Mouse (Mus musculus) monocyte, adult 2 months (primary cell): Measurements from ENCODE around the gene Rpl32.

ENCODE experiments used
- DNase-seq, 2 experiments: peaks; one replicate each; pipeline ENCODE4 v3.0.0; 2022; ENCODE audit warnings: low spot score in 2 of 2, low read depth in 1 of 2

Gene Rpl32

GRCm38 (mm10) chr6:115808488-115809231 lies at the start of gene Rpl32:
Rpl32 (minus strand) TSS chr6:115808747.
- DNase-seq = peak; percentile 62 to 80

DNA sequence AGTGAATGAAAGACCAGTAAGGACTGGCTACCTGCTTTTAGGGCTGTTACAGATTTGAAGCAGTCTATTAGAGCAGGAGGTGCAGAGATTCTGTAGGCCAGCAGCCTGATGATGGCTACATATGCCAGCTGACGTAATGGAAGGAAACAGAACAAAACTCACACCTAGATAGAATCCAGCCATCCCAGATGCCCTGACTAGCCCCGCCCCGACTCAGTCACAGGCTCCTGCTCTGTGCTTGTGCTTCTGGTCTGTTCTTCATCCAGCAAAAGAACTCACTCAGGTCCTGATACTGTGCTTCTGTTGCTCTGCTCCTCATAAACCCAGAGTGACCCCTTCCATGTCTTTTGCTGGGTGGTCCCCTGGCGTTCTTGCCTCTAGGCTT lies 47.8 kb upstream of the Rpl32 start:
- no peak for DNase-seq

GRCm38 (mm10) chr6:115855733-115856360 lies 47.3 kb upstream of the Rpl32 start:
- DNase-seq = no peak

GRCm38 (mm10) chr6:115854432-115854831 lies 45.9 kb upstream of the Rpl32 start:
- DNase-seq = no peak

DNA sequence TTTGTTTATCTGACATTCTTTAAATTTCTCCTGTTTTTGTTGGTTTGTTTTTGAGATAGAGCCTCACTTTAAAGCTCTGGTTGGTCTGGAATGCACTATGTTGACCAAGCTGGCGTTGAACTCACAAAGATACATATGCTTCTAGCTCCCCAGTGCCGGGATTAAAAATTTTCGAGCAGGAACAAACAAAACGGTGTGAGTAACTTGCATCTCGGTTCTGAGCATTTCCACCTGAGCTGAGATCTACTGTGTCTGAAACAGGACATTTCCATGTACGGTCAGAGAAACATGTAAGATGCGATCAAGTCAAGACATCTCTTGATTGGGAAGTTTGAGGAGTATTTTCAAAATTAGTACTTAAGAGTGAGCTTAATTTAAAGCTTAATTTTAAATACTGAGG lies 45.4 kb upstream of the Rpl32 start:
- DNase-seq = no peak

DNA sequence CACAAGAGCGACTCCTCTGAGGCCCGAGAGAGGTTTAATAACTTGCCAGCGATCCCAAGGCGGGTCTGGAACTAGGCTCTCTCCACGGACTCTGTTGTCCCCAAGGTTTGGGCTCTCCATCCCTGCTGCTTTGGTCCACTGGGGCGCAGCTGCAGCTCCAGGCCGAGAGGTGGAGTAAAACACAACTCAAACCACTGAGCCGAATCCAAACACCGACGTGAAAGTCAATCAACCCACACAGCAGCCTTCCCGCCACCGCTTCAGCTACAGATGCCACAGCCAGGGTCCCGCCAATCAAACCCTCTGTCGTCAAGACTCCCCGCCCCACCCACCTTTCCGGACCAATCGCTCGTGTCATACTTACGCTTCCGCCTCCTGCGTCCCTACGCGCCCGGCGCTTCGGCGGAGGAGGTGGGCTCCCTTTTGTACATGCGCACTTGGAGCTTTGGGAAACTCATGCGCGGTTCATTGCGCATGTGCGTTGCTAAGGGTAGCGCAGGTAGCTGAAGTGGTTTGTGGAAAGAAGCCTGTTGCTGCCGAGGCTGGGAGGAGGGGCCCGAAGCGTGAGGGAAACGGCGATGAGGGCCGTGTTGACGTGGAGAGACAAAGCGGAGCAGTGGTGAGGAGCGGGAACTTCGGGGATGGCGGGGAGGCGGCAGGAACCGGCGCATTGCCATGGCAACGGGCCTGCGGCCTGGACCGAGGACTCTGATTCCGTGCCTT lies 44.7 kb upstream of the Rpl32 start, which contains the start of the genes Mbd4 and Ift122:
Gene Mbd4 (minus strand): TSS at position 281 of the 723 bp plus-strand sequence.
Gene Ift122 (plus strand): TSS at position 380 of the 723 bp plus-strand sequence.
- DNase-seq = peak; percentile 95 to 96

GRCm38 (mm10) chr6:115852446-115853090 lies 44.0 kb upstream of the Rpl32 start:
- no peak for DNase-seq

DNA sequence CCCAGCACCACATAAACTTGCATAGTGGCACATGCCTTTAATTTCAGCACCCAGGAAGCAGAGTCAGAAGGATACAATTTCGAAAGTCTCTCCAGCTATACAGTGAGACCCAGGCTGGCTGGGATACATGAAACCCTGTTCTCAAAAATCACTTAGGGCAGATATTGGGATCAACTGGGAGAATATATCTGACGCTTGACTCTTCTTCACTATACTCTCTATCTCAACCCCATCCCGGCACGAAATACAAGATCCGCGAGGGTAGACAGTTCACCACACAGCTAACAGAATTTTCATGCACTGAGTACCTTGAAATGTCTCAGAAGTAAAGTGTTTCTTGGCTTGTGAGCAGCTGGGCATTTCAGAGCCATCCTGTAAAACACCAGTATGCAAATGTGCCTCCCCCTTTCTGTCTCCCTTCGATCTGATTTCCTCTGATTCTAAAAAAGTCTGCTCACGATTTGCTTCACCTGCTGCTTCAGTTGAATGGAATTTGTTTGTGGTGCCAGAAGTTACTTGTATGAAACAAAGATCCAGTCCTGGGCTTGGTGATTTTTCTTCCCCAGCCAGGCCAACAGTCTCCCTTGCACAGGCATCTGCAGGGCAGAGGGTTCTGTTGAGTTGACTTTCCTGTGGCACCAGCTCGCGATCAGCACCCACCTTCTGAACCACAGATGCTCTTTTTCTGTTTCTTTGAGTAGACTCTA lies 40.2 kb upstream of the Rpl32 start:
- DNase-seq = no peak

DNA sequence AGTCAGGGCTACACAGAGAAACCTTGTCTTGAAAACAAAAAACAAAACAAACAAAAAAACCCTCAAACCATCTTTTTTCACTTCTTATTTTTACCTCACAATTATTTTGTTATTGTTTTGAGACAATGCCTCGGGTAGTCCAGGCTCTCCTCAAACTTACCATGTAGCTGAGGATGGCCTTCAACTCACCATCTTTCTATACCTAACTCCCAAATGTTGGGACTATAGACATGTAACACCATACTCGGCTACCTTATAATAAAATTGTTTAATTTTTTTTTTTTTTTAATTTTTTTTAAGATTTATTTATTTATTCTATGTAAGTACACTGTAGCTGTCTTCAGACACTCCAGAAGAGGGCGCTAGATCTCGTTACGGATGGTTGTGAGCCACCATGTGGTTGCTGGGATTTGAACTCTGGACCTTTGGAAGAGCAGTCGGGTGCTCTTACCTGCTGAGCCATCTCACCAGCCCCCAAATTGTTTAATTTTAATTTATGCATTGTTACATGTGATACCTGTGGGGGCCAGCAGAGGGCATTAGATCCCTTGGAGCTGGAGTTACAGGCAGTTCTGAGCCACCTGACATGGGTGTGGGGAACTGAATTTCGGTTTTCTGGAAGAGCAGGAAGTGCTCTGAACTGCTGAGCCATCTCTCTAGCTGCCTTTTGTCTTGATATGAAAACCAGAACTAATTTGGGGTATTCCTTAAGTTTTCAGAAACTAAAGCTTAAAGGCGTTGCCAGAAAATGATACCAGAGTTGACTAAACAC lies 38.3 kb upstream of the Rpl32 start:
- DNase-seq = peak in 1 of 2 experiments; percentile 53

- DNase-seq = no peak
These were observed 36.5 kb upstream of the Rpl32 start for GRCm38 (mm10) chr6:115845006-115845405.

- DNase-seq = no peak
These were observed 30.2 kb upstream of the Rpl32 start for GRCm38 (mm10) chr6:115838745-115839144.

DNA sequence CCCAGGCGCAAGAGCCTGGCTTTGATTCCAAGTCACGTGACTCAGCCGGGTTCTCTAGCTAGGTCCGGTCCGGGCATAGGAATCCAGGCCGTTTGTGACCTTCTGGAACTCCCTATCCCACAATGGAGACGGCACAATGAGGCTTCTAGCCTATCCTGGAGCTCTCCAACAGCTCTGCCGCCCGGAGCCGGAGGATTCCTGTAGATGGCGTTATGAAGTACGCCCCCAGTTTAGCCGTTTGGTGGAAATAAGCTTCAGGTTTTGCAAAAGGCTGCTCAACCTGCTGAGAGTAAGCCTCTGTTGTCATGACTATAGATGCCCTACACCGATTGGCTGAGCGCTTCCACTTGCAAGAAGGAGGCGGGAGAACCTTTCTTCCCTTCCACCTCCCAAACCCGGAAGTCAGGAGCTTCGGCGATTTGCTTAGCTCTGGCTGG lies 29.6 kb upstream of the Rpl32 start, which contains the start of gene Efcab12:
Gene Efcab12 (minus strand): TSS at position 252 of the 437 bp plus-strand sequence.
- peak in 1 of 2 experiments; percentile 23 for DNase-seq

DNA sequence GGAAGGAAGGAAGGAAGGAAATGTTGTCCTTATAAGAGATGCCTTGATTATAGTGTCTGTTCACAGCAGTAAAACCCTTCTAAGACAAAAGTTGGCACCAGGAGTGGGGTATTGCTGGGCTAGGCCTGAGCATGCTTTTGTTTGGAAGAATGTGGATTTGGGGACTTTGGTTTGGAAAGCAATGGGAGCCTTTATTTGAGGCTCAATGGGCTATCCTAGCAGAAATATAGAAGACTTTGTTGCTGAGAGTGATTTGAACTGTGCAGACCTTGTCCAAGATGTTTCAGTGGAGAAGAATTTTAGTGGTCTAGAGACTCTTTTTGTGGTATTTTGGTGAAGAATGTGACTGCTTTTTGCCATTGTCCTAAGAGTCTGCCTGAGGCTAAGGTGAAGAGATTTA lies 25.3 kb upstream of the Rpl32 start:
- DNase-seq = no peak

GRCm38 (mm10) chr6:115832152-115832850 lies 23.8 kb upstream of the Rpl32 start:
- no peak for DNase-seq

GRCm38 (mm10) chr6:115830779-115831601 lies 22.4 kb upstream of the Rpl32 start:
- DNase-seq = no peak

- DNase-seq = peak in 1 of 2 experiments; percentile 39
These were observed 15.4 kb upstream of the Rpl32 start for GRCm38 (mm10) chr6:115823850-115824464.

DNA sequence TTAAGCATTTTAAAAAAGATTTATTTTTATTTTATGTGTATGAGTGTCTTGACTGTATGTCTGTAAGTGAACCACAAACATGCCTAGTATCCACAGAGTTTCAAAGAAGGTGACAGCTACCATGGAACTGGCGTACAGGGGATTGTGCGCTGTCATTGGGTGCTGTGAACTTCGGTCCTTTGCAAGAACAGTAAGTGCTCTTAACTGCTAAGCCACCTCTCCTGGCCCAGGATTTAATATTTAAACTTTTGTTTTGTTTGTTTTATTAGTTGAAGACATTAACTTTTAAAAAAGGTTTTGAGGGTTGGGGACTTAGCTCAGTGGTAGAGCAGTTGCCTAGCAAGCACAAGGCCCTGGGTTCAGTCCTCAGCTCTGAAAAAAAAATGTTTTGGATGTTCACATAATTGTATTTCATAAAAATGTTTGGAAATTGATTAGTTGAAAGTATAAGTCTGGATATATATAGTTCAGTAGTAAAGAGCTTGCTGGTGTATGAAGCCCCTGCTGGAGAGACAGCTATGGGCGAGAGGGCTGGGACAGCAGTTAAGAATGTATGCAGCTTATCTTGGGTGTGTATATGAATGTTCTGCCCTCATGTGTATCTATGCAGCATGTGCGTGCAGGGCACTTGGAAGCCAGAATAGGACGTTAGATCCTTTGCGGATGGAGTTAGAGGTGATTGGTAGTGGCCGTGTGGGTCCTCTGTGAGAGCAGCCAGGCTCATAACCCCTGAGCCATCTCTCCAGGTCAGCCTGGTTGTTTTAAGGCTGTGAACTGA lies 12.9 kb upstream of the Rpl32 start:
- no peak for DNase-seq
